Mouse (Mus musculus) lung, postnatal 0 days (tissue): ENCODE results near the gene Aif1.

ENCODE experiments used
- CTCF ChIP-seq: IDR thresholded peaks from 2 replicates; pipeline ENCODE4 v1.5.1; 2016; ENCODE audit warnings: antibody characterized with exemption, mild to moderate bottlenecking
- EP300 ChIP-seq: IDR thresholded peaks from 2 replicates; pipeline ENCODE4 v1.6.1; 2016; ENCODE audit warnings: antibody characterized with exemption, mild to moderate bottlenecking, control low read depth

- TF ChIP-seq CTCF, result no peak
- TF ChIP-seq EP300, result no peak
These were observed 37.2 kb upstream of the Aif1 start for GRCm38 (mm10) chr17:35213071-35213470.
